Mouse (Mus musculus) heart, postnatal 10 days (tissue): ENCODE measurements at regions not wholly inside any gene's neighbourhood (a gene's known extent, or its start where the extent isn't known, plus 50 kb on each side); places are given as distances from the start of the nearest gene placed in this dataset.

Experiments used
- DNase-seq, 2 experiments: peaks; one replicate each; pipeline ENCODE4 v3.0.0; 2021
- intact Hi-C: fragments of 180-260 bp; cut with DNase I; formaldehyde crosslinking; loops from one replicate; pipeline ENCODE4 v1.15.1; 2025

DNA sequence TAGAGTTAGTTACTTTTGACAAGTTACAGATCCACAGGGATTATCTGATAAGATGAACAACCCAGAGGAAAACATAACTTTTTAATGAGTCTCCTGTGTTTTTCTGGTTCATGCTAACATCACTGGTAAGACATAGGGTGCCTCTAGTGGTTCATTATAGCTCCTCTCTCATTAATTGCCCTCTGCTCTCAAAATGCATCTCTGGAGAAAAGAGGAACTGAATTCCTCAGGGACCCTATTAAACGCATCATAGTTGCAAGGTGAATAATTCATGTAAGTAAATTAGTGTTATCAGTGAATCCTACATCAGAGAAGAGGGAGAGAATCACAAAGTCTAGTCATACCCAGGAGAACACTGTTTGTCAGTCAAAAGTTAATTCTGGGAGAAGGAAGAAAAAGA, 52.4 kb upstream of the Olfr1507 start:
- DNase-seq = no peak
- intact Hi-C loops = no loop called here
